Comparison of ENCODE assay signal across 9 mouse cellular contexts in genomic region chr7:24608017-24608416, GRCm38 (mm10). TPM values are rescaled to one million over a fixed set of nuclear protein-coding genes. Genes with fewer than 3 reads are reported as not detected.
DNase-seq lines count a peak whose midpoint lies in the region; ATAC-seq lines count a peak whose summit lies in the region.
"Had no signal": no experiment of that assay in that cellular context is flagged by ENCODE, and none has a peak within 500 bp of the region (broad histone marks: within the 10 kb centered on the region; RNA-seq: fewer than 3 reads in every experiment).

No protein-coding gene starts in this region.

- H3K27ac ChIP-seq in embryonic facial prominence, embryonic 11.5 days (replicated peaks; ENCODE audit: low read depth, low read length) = no peak overlapping the region
- no peak overlapping the region for H3K27ac ChIP-seq in embryonic facial prominence, embryonic 10.5 days (replicated peaks)
- H3K27ac ChIP-seq in forebrain, embryonic 14.5 days (ENCODE audit: low read depth, low read length) = no peak overlapping the region
- no peak overlapping the region for H3K27ac ChIP-seq in hindbrain, embryonic 14.5 days
- H3K27ac ChIP-seq in liver, embryonic 11.5 days (ENCODE audit: low read depth, low read length) = no peak overlapping the region

- H3K4me3 ChIP-seq in embryonic facial prominence, embryonic 11.5 days (ENCODE audit: low read depth, low read length) = no peak overlapping the region
- H3K4me3 ChIP-seq in embryonic facial prominence, embryonic 10.5 days = no peak overlapping the region
- no peak overlapping the region for H3K4me3 ChIP-seq in forebrain, embryonic 14.5 days (ENCODE audit: low read depth, low read length)
- H3K4me3 ChIP-seq in hindbrain, embryonic 14.5 days (replicated peaks; ENCODE audit: low read length) = no peak overlapping the region
- no peak overlapping the region for H3K4me3 ChIP-seq in liver, embryonic 11.5 days (ENCODE audit: low read depth, low read length)

- H3K4me1 ChIP-seq in embryonic facial prominence, embryonic 11.5 days (ENCODE audit: control insufficient read depth, insufficient read depth, low read length) = peaks cover 9% of the 10 kb centered on the region; the same call in 1 of the 2 replicates
- H3K4me1 ChIP-seq in embryonic facial prominence, embryonic 10.5 days = peaks cover 25% of the 10 kb centered on the region
- H3K4me1 ChIP-seq in forebrain, embryonic 14.5 days (ENCODE audit: control insufficient read depth, insufficient read depth, low read length) = peaks cover 10% of the 10 kb centered on the region; the same call in 1 of the 2 replicates
- H3K4me1 ChIP-seq in hindbrain, embryonic 14.5 days (replicated peaks; ENCODE audit: control insufficient read depth, insufficient read depth, low read length) = peaks cover 12% of the 10 kb centered on the region; the same call in 1 of the 2 replicates
- H3K4me1 ChIP-seq in liver, embryonic 11.5 days (replicated peaks; ENCODE audit: control insufficient read depth, insufficient read depth, low read length) = peaks cover 14% of the 10 kb centered on the region

- H3K9ac ChIP-seq in embryonic facial prominence, embryonic 11.5 days (replicated peaks; ENCODE audit: low read length) = no peak overlapping the region
- no peak overlapping the region for H3K9ac ChIP-seq in forebrain, embryonic 14.5 days (ENCODE audit: low read length)
- no peak overlapping the region for H3K9ac ChIP-seq in hindbrain, embryonic 14.5 days
- H3K9ac ChIP-seq in liver, embryonic 11.5 days (ENCODE audit: low read depth, low read length) = no peak overlapping the region

- no peak overlapping the region for H3K4me2 ChIP-seq in embryonic facial prominence, embryonic 11.5 days (ENCODE audit: low read depth, low read length)
- no peak overlapping the region for H3K4me2 ChIP-seq in forebrain, embryonic 14.5 days (ENCODE audit: low read length)
- H3K4me2 ChIP-seq in hindbrain, embryonic 14.5 days (replicated peaks) = no peak overlapping the region
- H3K4me2 ChIP-seq in liver, embryonic 11.5 days = no peak overlapping the region

- DNase-seq in embryonic facial prominence, embryonic 11.5 days (ENCODE audit: low spot score) = peak; percentile 65
- no peak for DNase-seq in embryonic facial prominence, embryonic 10.5 days (ENCODE audit: low spot score)
- DNase-seq in T-cell, adult 2 months (ENCODE audit: low spot score) = peak; percentile 76
- peak; percentile 80 for DNase-seq in forebrain, embryonic 14.5 days (ENCODE audit: low spot score)
- DNase-seq in hindbrain, embryonic 14.5 days (ENCODE audit: low spot score) = peak; percentile 56
- no peak for DNase-seq in liver, embryonic 11.5 days (ENCODE audit: low spot score)
- DNase-seq in naive thymus-derived CD4-positive, alpha-beta T cell, adult 2 months (ENCODE audit: low read depth) = peak; percentile 87
- peak; percentile 71 for DNase-seq in yolk sac, embryonic 10.5 days (ENCODE audit: low spot score)

- H3K27me3 ChIP-seq in embryonic facial prominence, embryonic 11.5 days (ENCODE audit: control insufficient read depth, insufficient read depth, low read length) = peaks cover 32% of the 10 kb centered on the region
- H3K27me3 ChIP-seq in embryonic facial prominence, embryonic 10.5 days (replicated peaks; ENCODE audit: low read depth, poor library complexity, severe bottlenecking) = peaks cover 50% of the 10 kb centered on the region
- H3K27me3 ChIP-seq in forebrain, embryonic 14.5 days (replicated peaks; ENCODE audit: control insufficient read depth, insufficient read depth, low read length) = peaks cover 33% of the 10 kb centered on the region
- peaks cover 46% of the 10 kb centered on the region for H3K27me3 ChIP-seq in hindbrain, embryonic 14.5 days (ENCODE audit: control insufficient read depth, insufficient read depth, low read length)
- H3K27me3 ChIP-seq in liver, embryonic 11.5 days (replicated peaks; ENCODE audit: control insufficient read depth, insufficient read depth, low read length) = peaks cover 17% of the 10 kb centered on the region

- H3K36me3 ChIP-seq in embryonic facial prominence, embryonic 11.5 days (replicated peaks; ENCODE audit: control insufficient read depth, insufficient read depth, low read depth, low read length) = no peaks in the 10 kb centered on the region
- H3K36me3 ChIP-seq in embryonic facial prominence, embryonic 10.5 days (replicated peaks) = no peaks in the 10 kb centered on the region
- H3K36me3 ChIP-seq in forebrain, embryonic 14.5 days (ENCODE audit: control insufficient read depth, insufficient read depth, low read length) = no peaks in the 10 kb centered on the region
- no peaks in the 10 kb centered on the region for H3K36me3 ChIP-seq in hindbrain, embryonic 14.5 days (replicated peaks; ENCODE audit: control insufficient read depth, insufficient read depth)
- no peaks in the 10 kb centered on the region for H3K36me3 ChIP-seq in liver, embryonic 11.5 days (ENCODE audit: control insufficient read depth, insufficient read depth, low read length)

- 45% methylated on average over 6 of the region's 6 CpGs for WGBS in embryonic facial prominence, embryonic 11.5 days
- 40% methylated on average over 6 of the region's 6 CpGs for WGBS in embryonic facial prominence, embryonic 10.5 days
- WGBS in forebrain, embryonic 14.5 days = 59% methylated on average over 6 of the region's 6 CpGs
- WGBS in hindbrain, embryonic 14.5 days = 52% methylated on average over 6 of the region's 6 CpGs
- 40% methylated on average over 6 of the region's 6 CpGs for WGBS in liver, embryonic 11.5 days

- ATAC-seq in embryonic facial prominence, embryonic 11.5 days (replicated peaks; ENCODE audit: insufficient number of reproducible peaks, low FRiP score, low TSS enrichment, low read depth) = peak; percentile 62; the same call in 1 of the 2 replicates
- ATAC-seq in forebrain, embryonic 14.5 days = peak; percentile 91
- ATAC-seq in hindbrain, embryonic 14.5 days (ENCODE audit: low FRiP score) = peak; percentile 83
- peak; percentile 78 for ATAC-seq in liver, embryonic 11.5 days (replicated peaks; ENCODE audit: low FRiP score)

- no peaks in the 10 kb centered on the region for H3K9me3 ChIP-seq in embryonic facial prominence, embryonic 11.5 days (replicated peaks; ENCODE audit: control insufficient read depth, low read length)
- H3K9me3 ChIP-seq in embryonic facial prominence, embryonic 10.5 days = no peaks in the 10 kb centered on the region
- no peaks in the 10 kb centered on the region for H3K9me3 ChIP-seq in forebrain, embryonic 14.5 days (replicated peaks; ENCODE audit: control insufficient read depth, low read length)
- H3K9me3 ChIP-seq in hindbrain, embryonic 14.5 days (ENCODE audit: control insufficient read depth, low read length) = no peaks in the 10 kb centered on the region
- no peaks in the 10 kb centered on the region for H3K9me3 ChIP-seq in liver, embryonic 11.5 days (ENCODE audit: control insufficient read depth, low read length)

RNA-seq across cellular contexts. Expression of gene Phldb3, which starts 2.5 kb away (rescaled TPM):
- polyA plus RNA-seq in embryonic facial prominence, embryonic 11.5 days (2014; fragmentation: Nextera tagmentation; extraction: Ambion mirVana) = 0.10 and 0.13 TPM in 2 replicates
- polyA plus RNA-seq in embryonic facial prominence, embryonic 10.5 days (2016; fragmentation: Nextera tagmentation; extraction: Ambion mirVana) = 0.10 TPM in 1 of 2 replicates, not detected in the other
- not detected in 2 replicates for polyA plus RNA-seq in forebrain, embryonic 14.5 days (2014; fragmentation: Nextera tagmentation; extraction: Ambion mirVana)
- polyA plus RNA-seq in hindbrain, embryonic 14.5 days (2014; fragmentation: Nextera tagmentation; extraction: Ambion mirVana) = not detected in 2 replicates
- polyA plus RNA-seq in liver, embryonic 11.5 days (2014; fragmentation: Nextera tagmentation; extraction: Ambion mirVana) = 0.13 and 0.14 TPM in 2 replicates
- polyA plus RNA-seq: neural tube, embryonic 11.5 days had no signal

RNA-seq across cellular contexts. Expression of gene Zfp575, which starts 20.6 kb away (rescaled TPM):
- 0.91 and 1.4 TPM in 2 replicates for polyA plus RNA-seq in embryonic facial prominence, embryonic 11.5 days (2014; fragmentation: Nextera tagmentation; extraction: Ambion mirVana)
- 2.0 and 2.1 TPM in 2 replicates for polyA plus RNA-seq in embryonic facial prominence, embryonic 10.5 days (2016; fragmentation: Nextera tagmentation; extraction: Ambion mirVana)
- polyA plus RNA-seq in forebrain, embryonic 14.5 days (2014; fragmentation: Nextera tagmentation; extraction: Ambion mirVana) = 3.3 and 6.6 TPM in 2 replicates
- polyA plus RNA-seq in hindbrain, embryonic 14.5 days (2014; fragmentation: Nextera tagmentation; extraction: Ambion mirVana) = 10.3 and 11.4 TPM in 2 replicates
- 0.65 and 0.82 TPM in 2 replicates for polyA plus RNA-seq in liver, embryonic 11.5 days (2014; fragmentation: Nextera tagmentation; extraction: Ambion mirVana)

RNA-seq across cellular contexts. Expression of gene Ethe1, which starts 20.7 kb away (rescaled TPM):
- 24.4 and 27.2 TPM in 2 replicates for polyA plus RNA-seq in embryonic facial prominence, embryonic 11.5 days (2014; fragmentation: Nextera tagmentation; extraction: Ambion mirVana)
- polyA plus RNA-seq in embryonic facial prominence, embryonic 10.5 days (2016; fragmentation: Nextera tagmentation; extraction: Ambion mirVana) = 26.3 and 27.3 TPM in 2 replicates
- polyA plus RNA-seq in forebrain, embryonic 14.5 days (2014; fragmentation: Nextera tagmentation; extraction: Ambion mirVana) = 22.6 and 23.2 TPM in 2 replicates
- polyA plus RNA-seq in hindbrain, embryonic 14.5 days (2014; fragmentation: Nextera tagmentation; extraction: Ambion mirVana) = 25.8 and 26.4 TPM in 2 replicates
- polyA plus RNA-seq in liver, embryonic 11.5 days (2014; fragmentation: Nextera tagmentation; extraction: Ambion mirVana) = 20.7 and 21.9 TPM in 2 replicates

RNA-seq across cellular contexts. Expression of gene Lypd3, which starts 28.3 kb away (rescaled TPM):
- 2.0 and 2.1 TPM in 2 replicates for polyA plus RNA-seq in embryonic facial prominence, embryonic 11.5 days (2014; fragmentation: Nextera tagmentation; extraction: Ambion mirVana)
- 1.1 and 1.5 TPM in 2 replicates for polyA plus RNA-seq in embryonic facial prominence, embryonic 10.5 days (2016; fragmentation: Nextera tagmentation; extraction: Ambion mirVana)
- polyA plus RNA-seq in forebrain, embryonic 14.5 days (2014; fragmentation: Nextera tagmentation; extraction: Ambion mirVana) = 0.20 and 0.21 TPM in 2 replicates
- polyA plus RNA-seq in hindbrain, embryonic 14.5 days (2014; fragmentation: Nextera tagmentation; extraction: Ambion mirVana) = 0.27 and 0.29 TPM in 2 replicates
- 0.10 TPM in 1 of 2 replicates, not detected in the other for polyA plus RNA-seq in liver, embryonic 11.5 days (2014; fragmentation: Nextera tagmentation; extraction: Ambion mirVana)

Comparison
In these comparisons a context has a peak if more than half of its experiments do, and no peak if none do; other contexts are left out.
1. DNase-seq: peak in embryonic facial prominence, embryonic 11.5 days (single experiment), T-cell, adult 2 months (single experiment), forebrain, embryonic 14.5 days (single experiment), hindbrain, embryonic 14.5 days (single experiment), naive thymus-derived CD4-positive, alpha-beta T cell, adult 2 months (single experiment) and yolk sac, embryonic 10.5 days (single experiment); none in embryonic facial prominence, embryonic 10.5 days (single experiment) and liver, embryonic 11.5 days (single experiment).
2. Peak in every context shown above with its lines, with median percentiles within 50 percentile points of each other: ATAC-seq.